Mouse (Mus musculus) liver, embryonic 12.5 days (tissue): ENCODE measurements at regions not wholly inside any gene's neighbourhood (a gene's known extent, or its start where the extent isn't known, plus 50 kb on each side); places are given as distances from the start of the nearest gene placed in this dataset.

Source experiments
- ATAC-seq: fragments of 200-750 bp; cut with Nextera tagmentation; 2 replicates; pipeline ENCODE4 v1.8.0; 2017; ENCODE audit warnings: moderate number of reproducible peaks, mild to moderate bottlenecking, moderate library complexity
- H3K27ac ChIP-seq: fragments of 300-500 bp; sonication (generic); 2 replicates; pipeline ENCODE4 v1.5.1; 2016; ENCODE audit warnings: mild to moderate bottlenecking
- H3K27me3 ChIP-seq: fragments of 300-500 bp; sonication (generic); replicated peaks from 2 replicates; pipeline ENCODE4 v1.6.1; 2016; ENCODE audit warnings: mild to moderate bottlenecking, moderate library complexity
- H3K36me3 ChIP-seq: fragments of 300-500 bp; sonication (generic); 2 replicates; pipeline ENCODE4 v1.6.1; 2016; ENCODE audit warnings: mild to moderate bottlenecking, moderate library complexity
- H3K4me1 ChIP-seq: fragments of 300-500 bp; sonication (generic); 2 replicates; pipeline ENCODE4 v1.6.1; 2016
- H3K4me2 ChIP-seq: fragments of 300-500 bp; sonication (generic); 2 replicates; pipeline ENCODE4 v1.6.1; 2016; ENCODE audit warnings: mild to moderate bottlenecking, moderate library complexity
- H3K4me3 ChIP-seq: fragments of 300-500 bp; sonication (generic); 2 replicates; pipeline ENCODE4 v1.5.1; 2016; ENCODE audit warnings: mild to moderate bottlenecking, moderate library complexity
- H3K9ac ChIP-seq: fragments of 300-500 bp; sonication (generic); 2 replicates; pipeline ENCODE4 v1.6.1; 2016; ENCODE audit warnings: mild to moderate bottlenecking, moderate library complexity
- H3K9me3 ChIP-seq: fragments of 300-500 bp; sonication (generic); replicated peaks from 2 replicates; pipeline ENCODE4 v1.6.1; 2016; ENCODE audit warnings: mild to moderate bottlenecking, moderate library complexity
- WGBS: fragments of 180-500 bp; shearing (Covaris S2); methylation state at CpG from one replicate; pipeline ENCODE4 v1.1.7; 2016; ENCODE audit not compliant: insufficient replicate concordance; 5-methylcytosine and 5-hydroxymethylcytosine counted together

DNA sequence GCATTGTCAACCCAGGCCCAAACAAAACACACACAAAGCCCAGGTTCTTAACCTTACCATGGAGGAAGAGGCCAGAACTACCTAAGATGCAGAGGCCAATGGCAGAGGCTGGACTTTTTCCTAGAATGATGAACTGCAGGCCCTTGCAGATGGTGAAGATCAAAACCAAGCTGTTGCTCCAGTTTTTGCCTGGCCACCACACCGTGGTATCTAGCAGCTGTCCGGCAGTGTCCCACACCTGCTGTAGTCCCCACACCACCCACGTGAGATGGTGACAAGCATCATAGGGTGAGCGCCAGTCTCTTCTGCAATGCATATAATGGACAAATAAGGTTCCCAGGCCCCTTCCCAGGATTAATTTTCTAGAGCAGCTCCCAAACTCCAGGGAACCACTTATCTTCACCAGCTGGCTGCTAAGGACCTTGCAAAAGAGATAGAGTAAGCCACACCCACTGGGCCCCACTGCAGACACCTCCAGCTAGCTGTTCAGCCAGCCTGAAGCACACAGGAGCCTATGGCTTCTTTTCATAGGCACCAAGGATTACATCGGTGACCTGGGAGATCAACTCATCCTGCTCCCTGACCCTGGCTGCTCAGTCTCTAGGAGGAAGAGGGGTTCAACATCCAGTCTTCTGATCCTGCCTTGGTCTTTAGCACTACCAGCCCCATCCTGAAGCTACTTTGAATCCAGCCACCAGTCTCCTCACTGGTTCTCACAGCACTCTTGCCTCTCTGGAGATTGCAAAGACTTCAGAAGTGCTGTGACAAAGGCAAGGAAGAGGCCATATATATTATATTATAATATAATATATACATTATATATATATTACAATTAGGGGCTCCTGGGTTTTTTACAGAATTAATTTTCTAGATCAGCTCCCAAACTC lies 55.6 kb upstream of the Lrpap1 start:
- peaks cover 84% of the 10 kb centered on the region for H3K4me1 ChIP-seq
- H3K27ac ChIP-seq = peak overlapping the region; percentile 95
- H3K27me3 ChIP-seq = no peaks in the 10 kb centered on the region
- 31% methylated on average over 5 of the region's 5 CpGs for WGBS
- H3K9me3 ChIP-seq = no peaks in the 10 kb centered on the region
- peak overlapping the region; percentile 74 for H3K4me2 ChIP-seq
- ATAC-seq = peak; percentile 93
- peak overlapping the region; percentile 82 for H3K9ac ChIP-seq
- peak overlapping the region; percentile 63 for H3K4me3 ChIP-seq
- H3K36me3 ChIP-seq = no peaks in the 10 kb centered on the region

DNA sequence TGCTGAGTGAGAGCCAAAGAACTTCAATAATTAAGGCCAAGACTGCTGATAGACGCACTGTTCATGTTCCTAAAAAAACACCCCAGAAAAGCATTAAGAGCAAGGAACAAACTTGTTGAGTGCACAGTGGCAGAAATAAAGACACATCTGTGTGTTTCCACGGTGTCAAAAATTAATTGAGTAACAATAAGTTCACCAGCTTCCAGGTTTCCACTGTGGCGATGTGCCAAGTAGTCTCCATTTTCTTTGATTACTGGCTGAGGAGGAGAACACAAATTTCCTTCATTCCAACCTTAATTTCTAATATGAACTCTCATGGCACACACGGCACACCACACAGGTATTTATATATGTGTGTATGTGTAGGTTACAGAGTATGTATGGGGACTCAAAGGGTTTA lies 54.3 kb upstream of the Lrpap1 start:
- Histone ChIP-seq H3K9me3 (no peaks in the 10 kb centered on the region), H3K36me3 (no peaks in the 10 kb centered on the region), H3K4me1 (peaks cover 72% of the 10 kb centered on the region), H3K9ac (peak overlapping the region; percentile 82), H3K27ac (peak overlapping the region; percentile 95), H3K4me3 (peak overlapping the region; percentile 63), H3K27me3 (peaks cover 4% of the 10 kb centered on the region; the same call in 1 of the 2 replicates), H3K4me2 (peak overlapping the region; percentile 74)
- no peak for ATAC-seq
- WGBS = 85% methylated on average over 4 of the region's 4 CpGs

- H3K36me3 ChIP-seq = no peaks in the 10 kb centered on the region
- peak overlapping the region; percentile 74 for H3K4me2 ChIP-seq
- peaks cover 4% of the 10 kb centered on the region; the same call in 1 of the 2 replicates for H3K27me3 ChIP-seq
- WGBS = 62% methylated on average over 9 of the region's 9 CpGs
- H3K4me1 ChIP-seq = peaks cover 68% of the 10 kb centered on the region
- no peaks in the 10 kb centered on the region for H3K9me3 ChIP-seq
- peak overlapping the region; percentile 63 for H3K4me3 ChIP-seq
- H3K27ac ChIP-seq = peak overlapping the region; percentile 95
- ATAC-seq = no peak
- H3K9ac ChIP-seq = peak overlapping the region; percentile 82
Measured at GRCm38 (mm10) chr5:35159178-35159661, 53.7 kb upstream of the Lrpap1 start.

DNA sequence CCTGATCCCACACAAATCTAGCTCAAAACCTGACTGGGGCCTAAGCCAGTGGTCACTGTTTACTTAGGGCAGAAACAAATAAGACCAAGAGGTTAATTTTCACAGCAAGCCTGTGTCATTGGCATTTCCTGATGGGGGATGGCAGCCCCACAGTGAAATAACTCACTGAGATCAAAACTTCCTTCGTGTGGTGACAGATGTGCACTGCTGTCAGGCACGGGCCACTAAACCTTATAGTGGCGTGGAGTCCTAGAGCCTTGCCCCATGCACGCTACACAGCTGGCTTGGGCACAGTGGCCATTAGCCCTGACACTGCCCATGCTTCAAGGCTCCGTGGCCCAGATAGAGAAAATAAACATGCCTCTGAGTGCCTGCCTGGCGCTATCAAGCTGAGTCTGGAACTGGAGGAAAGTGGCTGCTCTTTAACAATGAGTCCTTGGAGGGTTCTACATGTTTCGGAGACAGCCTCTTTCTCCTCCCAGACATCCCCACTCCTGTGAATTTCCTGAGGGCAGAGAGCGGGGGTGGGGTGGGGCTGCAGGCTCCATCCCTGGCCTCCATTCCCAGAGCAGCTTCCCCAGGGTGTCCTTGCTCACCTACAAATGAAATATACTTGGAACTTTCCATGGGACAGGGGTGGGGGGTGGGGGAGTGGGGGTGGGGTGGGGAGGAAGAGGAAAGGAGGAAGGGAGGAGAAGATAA lies 52.9 kb upstream of the Lrpap1 start:
- peak overlapping the region; percentile 95 for H3K27ac ChIP-seq
- H3K4me3 ChIP-seq = peak overlapping the region; percentile 63
- H3K4me1 ChIP-seq = peaks cover 71% of the 10 kb centered on the region
- no peaks in the 10 kb centered on the region for H3K9me3 ChIP-seq
- H3K27me3 ChIP-seq = peaks cover 4% of the 10 kb centered on the region
- 45% methylated on average over 8 of the region's 8 CpGs for WGBS
- H3K4me2 ChIP-seq = peak overlapping the region; percentile 74
- H3K9ac ChIP-seq = peak overlapping the region; percentile 82
- no peaks in the 10 kb centered on the region for H3K36me3 ChIP-seq
- ATAC-seq = no peak

DNA sequence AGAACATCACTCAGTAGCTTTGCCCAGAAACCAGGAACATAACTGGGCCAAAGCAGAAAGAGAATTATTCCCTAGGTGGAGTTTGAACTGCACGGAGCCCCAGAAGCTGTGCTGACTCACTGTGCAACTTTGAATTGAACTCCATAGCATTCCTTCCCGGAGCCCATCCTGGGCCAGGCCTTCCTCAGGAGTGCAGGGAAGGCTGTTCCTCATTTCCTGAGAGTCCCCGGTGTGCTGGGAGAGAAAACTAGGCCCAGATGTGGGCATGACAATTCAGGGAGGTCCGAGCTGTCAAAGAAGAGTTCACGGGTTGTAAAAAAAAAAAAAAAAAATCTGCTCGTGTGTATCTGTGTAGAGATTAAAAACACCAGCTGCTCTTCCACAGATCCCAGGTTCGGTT lies 50.8 kb upstream of the Lrpap1 start:
- Histone ChIP-seq H3K27me3 (peaks cover 4% of the 10 kb centered on the region), H3K9me3 (peaks cover 1% of the 10 kb centered on the region; the same call in 1 of the 2 replicates), H3K27ac (no peak overlapping the region), H3K36me3 (no peaks in the 10 kb centered on the region), H3K9ac (no peak overlapping the region), H3K4me2 (no peak overlapping the region), H3K4me1 (peaks cover 67% of the 10 kb centered on the region), H3K4me3 (no peak overlapping the region)
- no peak for ATAC-seq
- 55% methylated on average over 7 of the region's 7 CpGs for WGBS

GRCm38 (mm10) chr5:35155717-35156116 lies 50.2 kb upstream of the Lrpap1 start:
- Histone ChIP-seq H3K4me1 (peaks cover 61% of the 10 kb centered on the region), H3K36me3 (no peaks in the 10 kb centered on the region), H3K9me3 (peaks cover 5% of the 10 kb centered on the region; the same call in 1 of the 2 replicates), H3K27me3 (peaks cover 4% of the 10 kb centered on the region), H3K4me3 (no peak overlapping the region), H3K9ac (no peak overlapping the region), H3K27ac (no peak overlapping the region), H3K4me2 (no peak overlapping the region)
- ATAC-seq = no peak
- 85% methylated on average over 3 of the region's 3 CpGs for WGBS
